Mouse (Mus musculus) liver, adult 2 months (tissue): ENCODE data around the gene Smarce1.

Source experiments
- CTCF ChIP-seq: fragments of 200-500 bp; IDR thresholded peaks from 2 replicates; pipeline ENCODE4 v1.5.1; 2011; ENCODE audit warnings: low read depth, low read length, control low read depth
- POLR2A ChIP-seq: fragments of 200-500 bp; IDR thresholded peaks from 2 replicates; pipeline ENCODE4 v1.6.1; 2011; ENCODE audit warnings: low read length, control low read depth; ENCODE audit not compliant: insufficient read depth; ENCODE audit errors: extremely low read depth

- TF ChIP-seq CTCF: no peak
- TF ChIP-seq POLR2A: no peak
These were observed 11.2 kb upstream of the Smarce1 start for GRCm38 (mm10) chr11:99242056-99242455.
